Mouse (Mus musculus) MEL (cell line): ENCODE data around the gene E130116L18Rik. TPM values are rescaled to one million over a fixed set of nuclear protein-coding genes. Genes with fewer than 3 reads are reported as not detected.
"Not testable (repeated sequence)": the region's sequence is repeated elsewhere in the genome, so short reads cannot be mapped to it uniquely, and the experiment has no call there.

ENCODE experiments used
- DNase-seq: peaks from one replicate; pipeline ENCODE4 v3.0.0; 2011; ENCODE audit warnings: low read depth, low spot score
- H3K27ac ChIP-seq: 2 replicates; pipeline ENCODE4 v1.5.1; 2012; ENCODE audit warnings: low read depth, mild to moderate bottlenecking, control low read depth, low read length, moderate library complexity; ENCODE audit not compliant: control insufficient read depth
- H3K27me3 ChIP-seq, 2 experiments: fragments of 150-350 bp in 1 of 2; sonication (generic) in 1 of 2; 2 replicates each; pipeline ENCODE4 v1.6.1; 2012; ENCODE audit warnings: low read length in 2 of 2, mild to moderate bottlenecking in 2 of 2, improper control_type of control experiment in 1 of 2, moderate library complexity in 1 of 2; ENCODE audit not compliant: insufficient read depth in 2 of 2, control insufficient read depth in 1 of 2
- H3K36me3 ChIP-seq, 2 experiments: 2 replicates each; pipeline ENCODE4 v1.6.1; 2012 to 2014; ENCODE audit warnings: low read length in 2 of 2, improper control_type of control experiment in 1 of 2, inconsistent platforms in 1 of 2, mild to moderate bottlenecking in 1 of 2; ENCODE audit not compliant: insufficient read depth in 2 of 2, control insufficient read depth in 1 of 2
- H3K4me1 ChIP-seq, 2 experiments: fragments of 150-350 bp in 1 of 2; sonication (generic) in 1 of 2; 2 replicates each; pipeline ENCODE4 v1.6.1; 2012; ENCODE audit warnings: low read length in 2 of 2, improper control_type of control experiment in 1 of 2, mild to moderate bottlenecking in 1 of 2; ENCODE audit not compliant: insufficient read depth in 2 of 2, control insufficient read depth in 1 of 2
- H3K4me3 ChIP-seq, 2 experiments: fragments of 150-350 bp in 1 of 2; sonication (generic) in 1 of 2; 2 replicates each; pipeline ENCODE4 v1.5.1; 2012; ENCODE audit warnings: low read depth in 2 of 2, low read length in 2 of 2, mild to moderate bottlenecking in 2 of 2, moderate library complexity in 2 of 2, control low read depth in 1 of 2, improper control_type of control experiment in 1 of 2; ENCODE audit not compliant: control insufficient read depth in 1 of 2, insufficient read depth in 1 of 2
- H3K79me2 ChIP-seq: 2 replicates; pipeline ENCODE4 v1.6.1; 2012; ENCODE audit warnings: mild to moderate bottlenecking, low read length, moderate library complexity; ENCODE audit not compliant: control insufficient read depth, poor library complexity, insufficient read depth
- H3K9ac ChIP-seq: 2 replicates; pipeline ENCODE4 v1.6.1; 2012; ENCODE audit warnings: low read depth, mild to moderate bottlenecking, control low read depth, low read length, moderate library complexity; ENCODE audit not compliant: control insufficient read depth, poor library complexity, severe bottlenecking
- H3K9me3 ChIP-seq: fragments of 150-350 bp; sonication (generic); replicated peaks from 2 replicates; pipeline ENCODE4 v1.6.1; 2012; ENCODE audit warnings: mild to moderate bottlenecking, low read length, improper control_type of control experiment, moderate library complexity; ENCODE audit not compliant: insufficient read depth
- BHLHE40 ChIP-seq: IDR thresholded peaks from 2 replicates; pipeline ENCODE4 v1.6.1; 2012; ENCODE audit warnings: low read depth, mild to moderate bottlenecking, inconsistent platforms, low read length, improper control_type of control experiment, borderline replicate concordance
- CHD2 ChIP-seq: IDR thresholded peaks from 2 replicates; pipeline ENCODE4 v1.6.1; 2011; ENCODE audit warnings: low read length, improper control_type of control experiment
- CTCF ChIP-seq, 3 experiments: IDR thresholded peaks in 2 of 3; conservative IDR thresholded peaks in 1 of 3; 2 replicates each; pipeline ENCODE4 v1.5.1; 2011 to 2012; ENCODE audit warnings: low read length in 3 of 3, low read depth in 2 of 3, mild to moderate bottlenecking in 2 of 3, improper control_type of control experiment in 1 of 3, inconsistent platforms in 1 of 3, mixed read lengths in 1 of 3, moderate library complexity in 1 of 3; ENCODE audit not compliant: control insufficient read depth in 1 of 3, insufficient read depth in 1 of 3, poor library complexity in 1 of 3, severe bottlenecking in 1 of 3
- GABPA ChIP-seq: IDR thresholded peaks from 2 replicates; pipeline ENCODE4 v1.6.1; 2012; ENCODE audit warnings: low read depth, mild to moderate bottlenecking, inconsistent platforms, low read length, improper control_type of control experiment, moderate library complexity
- GATA1 ChIP-seq: IDR thresholded peaks from 2 replicates; pipeline ENCODE4 v1.6.1; 2011; ENCODE audit warnings: low read depth, low read length, improper control_type of control experiment
- JUND ChIP-seq: IDR thresholded peaks from 2 replicates; pipeline ENCODE4 v1.6.1; 2011; ENCODE audit warnings: low read depth, mild to moderate bottlenecking, improper control_type of control experiment, low read length
- KAT2A ChIP-seq: conservative IDR thresholded peaks from 2 replicates; pipeline ENCODE4 v1.6.1; 2012; ENCODE audit warnings: low read depth, low read length, improper control_type of control experiment, inconsistent platforms
- MAFK ChIP-seq: IDR thresholded peaks from 2 replicates; pipeline ENCODE4 v1.6.1; 2011; ENCODE audit warnings: low read depth, mild to moderate bottlenecking, low read length, improper control_type of control experiment, borderline replicate concordance
- MAX ChIP-seq: IDR thresholded peaks from 2 replicates; pipeline ENCODE4 v1.6.1; 2011; ENCODE audit warnings: low read length, improper control_type of control experiment
- MAZ ChIP-seq: IDR thresholded peaks from 2 replicates; pipeline ENCODE4 v1.6.1; 2012; ENCODE audit warnings: low read depth, mild to moderate bottlenecking, inconsistent platforms, low read length, improper control_type of control experiment
- MXI1 ChIP-seq: IDR thresholded peaks from 2 replicates; pipeline ENCODE4 v1.6.1; 2011; ENCODE audit warnings: mild to moderate bottlenecking, low read depth, low read length, improper control_type of control experiment
- MYC ChIP-seq: IDR thresholded peaks from 2 replicates; pipeline ENCODE4 v1.6.1; 2011; ENCODE audit warnings: low read depth, mild to moderate bottlenecking, low read length, improper control_type of control experiment, moderate library complexity
- NRF1 ChIP-seq: IDR thresholded peaks from 2 replicates; pipeline ENCODE4 v1.6.1; 2014; ENCODE audit warnings: low read depth, mild to moderate bottlenecking, inconsistent platforms, low read length, improper control_type of control experiment, moderate library complexity; ENCODE audit not compliant: poor library complexity, insufficient read depth, severe bottlenecking
- POLR2A ChIP-seq, 2 experiments: IDR thresholded peaks; 2 replicates each; pipeline ENCODE4 v1.6.1; 2011 to 2012; ENCODE audit warnings: low read length in 2 of 2, mild to moderate bottlenecking in 2 of 2, control low read depth in 1 of 2, improper control_type of control experiment in 1 of 2, low read depth in 1 of 2, moderate library complexity in 1 of 2; ENCODE audit not compliant: control insufficient read depth in 1 of 2, insufficient read depth in 1 of 2, poor library complexity in 1 of 2
- POLR2AphosphoS2 ChIP-seq: IDR thresholded peaks from 2 replicates; pipeline ENCODE4 v1.6.1; 2011; ENCODE audit warnings: low read length, improper control_type of control experiment
- RAD21 ChIP-seq: IDR thresholded peaks from 2 replicates; pipeline ENCODE4 v1.6.1; 2011; ENCODE audit warnings: mild to moderate bottlenecking, low read depth, low read length, improper control_type of control experiment
- SMC3 ChIP-seq: IDR thresholded peaks from 2 replicates; pipeline ENCODE4 v1.6.1; 2011; ENCODE audit warnings: low read depth, low read length, improper control_type of control experiment
- TAL1 ChIP-seq: IDR thresholded peaks from 2 replicates; pipeline ENCODE4 v1.6.1; 2012; ENCODE audit warnings: mild to moderate bottlenecking, inconsistent platforms, low read length, moderate library complexity, mixed read lengths
- TBP ChIP-seq: IDR thresholded peaks from 2 replicates; pipeline ENCODE4 v1.8.0; 2011; ENCODE audit warnings: low read depth, low read length, improper control_type of control experiment
- USF2 ChIP-seq, 2 experiments: IDR thresholded peaks; 2 replicates each; pipeline ENCODE4 v1.6.1; 2011 to 2012; ENCODE audit warnings: improper control_type of control experiment in 2 of 2, low read length in 2 of 2, borderline replicate concordance in 1 of 2, inconsistent platforms in 1 of 2, low read depth in 1 of 2, mild to moderate bottlenecking in 1 of 2; ENCODE audit not compliant: insufficient read depth in 1 of 2
- ZMIZ1 ChIP-seq: IDR thresholded peaks from 2 replicates; pipeline ENCODE4 v1.6.1; 2012; ENCODE audit warnings: low read depth, mild to moderate bottlenecking, inconsistent platforms, low read length, improper control_type of control experiment, moderate library complexity
- ZNF384 ChIP-seq: IDR thresholded peaks from 2 replicates; pipeline ENCODE4 v1.6.1; 2012; ENCODE audit warnings: low read depth, mild to moderate bottlenecking, inconsistent platforms, low read length, improper control_type of control experiment
- polyA plus RNA-seq, 2 experiments: library from polyadenylated mRNA; stranded (reverse) in 1 of 2; unstranded in 1 of 2; fragments of >175 nt in 1 of 2; fragments of >200 nt in 1 of 2; gene quantifications; 2 replicates each; pipeline versions ENCODE4 v1.2.1 to v1.2.4; 2012; ENCODE audit warnings: low replicate concordance in 2 of 2, low read depth in 1 of 2; ENCODE audit not compliant: insufficient read length in 2 of 2, insufficient read depth in 1 of 2, missing spikeins in 1 of 2
- total RNA-seq: library from RNA; depleted of rRNA; stranded (reverse); fragments of 300-350 nt; gene quantifications from 2 replicates; pipeline ENCODE4 v1.2.3, GENCODE M21; 2012

E130116L18Rik gene
- total and polyA plus RNA-seq, 3 experiments, result not detected

DNA sequence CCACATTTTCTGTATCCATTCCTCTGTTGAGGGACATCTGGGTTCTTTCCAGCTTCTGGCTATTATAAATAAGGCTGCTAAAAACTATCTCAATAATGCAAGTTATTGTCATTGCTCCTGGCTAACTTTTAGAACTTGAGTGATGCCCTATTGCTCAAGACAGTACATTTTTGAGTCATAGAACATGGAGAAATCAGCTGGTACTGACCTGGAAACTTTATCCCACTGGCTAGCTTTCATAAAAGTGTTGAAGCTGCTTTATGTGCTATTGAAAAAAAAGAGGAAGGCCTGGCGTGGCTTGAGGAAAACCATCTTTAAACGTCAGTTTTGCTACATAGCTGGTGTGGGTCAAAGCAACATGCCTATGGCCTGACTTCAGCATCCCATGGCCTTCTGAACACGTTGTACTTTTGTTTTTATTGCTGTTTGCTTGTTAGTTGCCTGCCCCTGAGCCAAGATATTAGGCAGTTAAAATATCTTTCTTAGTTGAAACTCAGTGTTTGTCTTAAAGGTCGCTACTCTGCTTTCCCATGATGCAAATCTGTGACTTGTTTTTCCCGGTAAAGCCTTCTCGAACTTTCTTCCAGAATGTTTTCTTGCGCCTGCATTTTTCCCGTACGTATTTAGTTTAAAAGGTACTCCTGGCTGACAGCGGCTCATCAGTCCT is 23.0 kb upstream of the E130116L18Rik start:
- no peak for DNase-seq
- no peaks in the 10 kb centered on the region for H3K27me3 ChIP-seq
- H3K9me3 ChIP-seq, result no peaks in the 10 kb centered on the region
- H3K9ac ChIP-seq, result no peak overlapping the region
- no peaks in the 10 kb centered on the region for H3K4me1 ChIP-seq
- no peaks in the 10 kb centered on the region for H3K79me2 ChIP-seq
- H3K27ac ChIP-seq, result no peak overlapping the region
- H3K36me3 ChIP-seq, result no peaks in the 10 kb centered on the region
- TF ChIP-seq TBP (no peak), MYC (no peak), USF2 (IDR thresholded peaks at IDR 0.05; ENCODE audit: borderline replicate concordance in 1 of 2, insufficient read depth in 1 of 2, low read depth in 1 of 2, low read length in 2 of 2) (no peak), RAD21 (no peak), SMC3 (no peak), MAZ (no peak)
- TF ChIP-seq, all 39 proteins: peak for 0
- H3K4me3 ChIP-seq, result no peak overlapping the region

DNA sequence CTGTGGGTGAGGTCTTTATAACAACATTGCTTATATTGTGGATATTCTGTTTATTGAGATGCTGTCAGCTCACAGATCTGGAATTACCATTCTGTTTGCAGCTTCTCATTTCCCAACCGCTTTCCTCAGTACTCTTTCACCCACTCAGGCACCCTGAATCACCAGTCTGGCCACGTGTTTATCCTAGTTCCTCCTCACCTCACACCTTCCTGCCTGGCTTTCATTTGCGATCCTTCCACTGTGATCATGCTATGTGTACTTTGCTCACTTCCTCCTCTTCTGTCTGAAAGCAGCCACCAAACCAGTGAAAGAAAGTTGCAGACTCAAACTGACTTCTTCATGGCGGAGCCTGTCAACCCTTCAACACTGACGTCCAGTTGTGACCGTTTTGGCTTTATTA is 20.1 kb upstream of the E130116L18Rik start:
- H3K9me3 ChIP-seq, result no peaks in the 10 kb centered on the region
- no peaks in the 10 kb centered on the region for H3K4me1 ChIP-seq
- H3K27ac ChIP-seq, result no peak overlapping the region
- no peaks in the 10 kb centered on the region for H3K79me2 ChIP-seq
- no peaks in the 10 kb centered on the region for H3K36me3 ChIP-seq
- H3K9ac ChIP-seq, result no peak overlapping the region
- no peaks in the 10 kb centered on the region for H3K27me3 ChIP-seq
- TF ChIP-seq CTCF (IDR thresholded peaks at IDR 0.05 in 2 of 3, conservative IDR thresholded peaks at IDR 0.05 in 1 of 3; ENCODE audit: control insufficient read depth in 1 of 3, insufficient read depth in 1 of 3, low read depth in 2 of 3, low read length in 3 of 3, poor library complexity in 1 of 3, severe bottlenecking in 1 of 3) (no peak), CHD2 (no peak), MAX (no peak), RAD21 (no peak), ZNF384 (no peak), JUND (no peak), MXI1 (no peak), GABPA (no peak), ZMIZ1 (no peak), NRF1 (no peak), POLR2AphosphoS2 (no peak), POLR2A (IDR thresholded peaks at IDR 0.05; ENCODE audit: control insufficient read depth in 1 of 2, insufficient read depth in 1 of 2, low read depth in 1 of 2, low read length in 2 of 2, poor library complexity in 1 of 2) (no peak), MAFK (no peak), SMC3 (no peak), KAT2A (no peak), BHLHE40 (no peak), TAL1 (no peak), GATA1 (no peak), MAZ (no peak)
- DNase-seq, result no peak
- H3K4me3 ChIP-seq, result no peak overlapping the region

DNA sequence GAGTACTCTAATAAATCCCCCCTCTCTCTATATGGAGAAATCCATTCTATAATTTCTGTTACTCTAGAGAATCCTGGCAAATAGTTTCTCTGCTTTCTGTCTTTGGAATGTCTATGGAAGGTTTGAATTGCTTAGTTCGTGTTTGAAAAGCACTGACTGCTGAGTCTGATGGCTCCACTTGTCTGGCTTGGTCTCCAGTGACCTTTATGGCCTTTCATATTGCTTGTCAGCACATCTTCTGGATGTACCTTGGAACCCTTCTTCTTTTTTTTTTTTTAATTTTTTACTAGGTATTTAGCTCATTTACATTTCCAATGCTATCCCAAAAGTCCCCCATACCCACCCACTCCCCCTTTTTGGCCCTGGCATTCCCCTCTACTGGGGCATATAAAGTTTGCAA is 1.4 kb upstream of the E130116L18Rik start:
- not testable (repeated sequence) for H3K4me3 ChIP-seq, H3K9ac ChIP-seq, DNase-seq, H3K4me1 ChIP-seq, H3K27ac ChIP-seq, H3K9me3 ChIP-seq, H3K79me2 ChIP-seq, H3K36me3 ChIP-seq, H3K27me3 ChIP-seq
